Mouse (Mus musculus): ENCODE results near the gene Tmem33. TPM values are rescaled to one million over a fixed set of nuclear protein-coding genes. Genes with fewer than 3 reads are reported as not detected.

Gene Tmem33
- polyA plus RNA-seq, 1 experiment from 2014 or later: 82.8 TPM

Other genes starting within 250 kb of the Tmem33 start
- 0.75 and 0.99 TPM in 2 replicates for gene Phox2b, start 161.3 kb upstream of the Tmem33 start, polyA plus RNA-seq (2015; fragmentation: Nextera tagmentation; extraction: Ambion mirVana)
- gene Slc30a9, start 46.4 kb downstream of the Tmem33 start, polyA plus RNA-seq (2015; fragmentation: Nextera tagmentation; extraction: Ambion mirVana): 78.7 and 86.2 TPM in 2 replicates
- gene Bend4, start 167.7 kb downstream of the Tmem33 start, polyA plus RNA-seq (2015; fragmentation: Nextera tagmentation; extraction: Ambion mirVana): 7.4 and 7.5 TPM in 2 replicates